Mouse (Mus musculus) cerebellum, adult (tissue): Measurements from ENCODE around the gene Fam20c.

Experiments used
- ATAC-seq: cut with Nextera tagmentation; 2 replicates; pipeline ENCODE4 v1.9.2; 2017; ENCODE audit warnings: mild to moderate bottlenecking, moderate library complexity, mixed read lengths; ENCODE audit not compliant: insufficient number of reproducible peaks, low FRiP score, low TSS enrichment

Fam20c gene

DNA sequence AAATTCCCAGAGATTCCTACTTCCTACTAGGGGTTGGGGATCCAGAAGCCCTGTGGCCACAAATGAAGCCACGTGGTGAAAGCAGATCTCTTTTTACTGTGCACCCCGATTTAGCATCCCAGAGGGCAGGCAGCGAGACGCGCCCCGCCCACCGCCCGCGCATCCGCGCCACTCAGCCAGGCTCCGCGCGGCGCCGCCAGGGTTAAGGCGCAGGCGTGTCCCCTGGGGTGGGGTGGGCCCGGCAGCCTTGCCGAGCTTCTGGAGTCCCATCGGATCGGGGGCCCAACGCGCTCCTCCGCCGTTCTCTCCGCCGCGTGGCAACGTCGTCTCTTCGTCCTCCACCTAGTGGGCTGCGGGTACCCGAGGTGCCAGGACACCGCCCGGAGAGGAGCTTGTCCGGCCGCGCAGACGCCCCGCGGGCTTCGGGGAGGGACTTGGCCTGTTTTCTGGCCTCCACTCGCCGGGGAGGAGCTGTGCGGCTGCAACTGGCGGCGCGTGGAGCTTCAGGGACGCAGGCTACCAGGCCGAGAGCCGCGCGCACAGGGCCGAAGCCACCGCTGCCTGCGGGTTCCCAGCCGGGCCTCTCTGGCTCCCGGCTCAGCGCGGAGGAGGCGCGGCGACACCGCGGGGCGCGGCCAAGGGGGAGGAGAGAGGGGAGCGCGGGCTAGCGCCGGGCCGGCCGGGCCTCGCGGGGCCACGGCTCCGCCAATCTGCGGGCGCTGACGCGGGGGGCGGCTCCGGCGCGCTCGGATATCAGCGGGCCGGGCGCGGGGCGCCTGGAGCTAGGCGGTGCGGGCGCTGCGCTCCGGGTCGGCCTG, at the start of gene Fam20c:
Fam20c (plus strand) TSS at position 212 of the 818 bp plus-strand sequence.
- ATAC-seq, result peak; percentile 49; the same call in 1 of the 2 replicates

DNA sequence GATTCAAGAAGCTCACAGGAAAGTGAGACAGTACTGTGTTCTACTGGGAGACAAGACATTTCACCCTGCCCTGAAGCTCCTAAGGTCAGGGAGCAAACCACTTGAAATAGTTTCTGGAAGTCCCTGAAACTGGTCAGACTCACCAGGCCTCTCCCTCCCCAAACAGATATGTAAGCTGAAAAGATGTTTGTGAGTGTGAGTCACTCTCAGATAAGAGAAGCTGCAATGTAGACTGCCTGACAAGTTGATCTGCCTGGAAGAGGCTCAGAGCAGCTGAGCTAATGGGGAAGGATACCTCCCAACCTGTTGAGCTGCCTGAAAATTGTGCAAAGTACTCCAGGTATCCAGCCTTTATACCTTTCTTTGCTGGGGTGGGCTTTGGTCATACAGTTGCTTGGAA, 46.9 kb upstream of the Fam20c start:
- no peak for ATAC-seq

DNA sequence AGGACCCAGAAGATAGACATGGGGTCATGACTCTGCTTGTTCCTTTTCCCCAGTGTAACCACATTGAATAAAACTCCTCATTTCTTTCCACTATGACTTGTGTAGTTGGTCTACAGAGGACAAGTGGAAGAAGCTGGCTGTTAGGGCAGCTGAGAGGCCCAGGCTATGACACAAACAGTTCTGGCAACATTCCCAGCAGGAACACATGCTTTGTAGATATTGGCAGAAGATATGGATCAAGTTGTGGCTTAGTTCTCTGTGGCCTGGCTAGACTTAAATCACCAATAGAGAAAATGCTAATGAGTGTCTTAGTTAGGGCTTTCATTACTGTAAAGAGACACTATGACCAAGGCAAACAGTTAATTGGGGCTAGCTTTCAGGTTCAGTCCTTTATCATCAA, 45.7 kb upstream of the Fam20c start:
- no peak for ATAC-seq

GRCm38 (mm10) chr5:138715561-138716095, 38.7 kb upstream of the Fam20c start:
- ATAC-seq, result no peak

DNA sequence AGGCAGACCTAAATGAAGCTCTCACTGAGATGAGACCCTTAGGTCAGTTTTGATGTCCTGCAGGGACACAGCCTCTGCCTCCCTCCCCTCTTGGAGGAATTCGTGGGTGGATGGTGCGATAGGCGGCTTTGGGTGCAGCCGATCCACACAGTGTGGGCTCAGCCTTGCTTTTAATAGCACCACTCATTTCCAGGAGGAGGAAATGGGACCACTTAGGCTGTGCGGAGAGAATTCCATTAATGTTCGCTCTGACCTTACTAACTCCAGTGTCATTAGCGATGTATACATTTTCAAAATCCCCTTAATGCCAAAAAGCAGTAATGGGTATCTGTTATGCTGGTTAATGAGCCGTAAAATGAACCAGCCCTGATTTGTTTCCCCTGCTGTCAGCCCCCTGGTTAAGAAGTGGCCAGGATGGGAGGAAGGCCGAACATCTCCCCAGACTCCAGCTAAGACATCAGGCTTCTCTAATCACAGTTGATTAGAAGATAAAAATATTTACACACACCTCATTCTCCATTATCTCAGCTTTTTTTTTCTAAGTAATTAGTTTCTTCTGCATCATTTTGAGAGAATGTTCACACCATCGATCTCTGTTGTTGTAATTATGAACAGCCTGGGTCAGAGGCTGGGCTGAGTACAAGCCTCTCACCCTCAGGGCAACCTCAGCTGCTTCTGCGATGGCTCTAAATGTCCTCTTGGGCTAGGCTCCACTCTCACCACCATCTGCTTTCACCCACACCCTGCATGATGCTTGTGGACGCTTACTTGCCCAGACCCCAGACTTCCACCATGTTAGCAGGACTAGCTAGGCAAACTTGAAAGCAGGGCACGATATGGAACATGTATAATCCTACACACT, 33.8 kb upstream of the Fam20c start:
- ATAC-seq, result no peak

GRCm38 (mm10) chr5:138724417-138724816, 29.9 kb upstream of the Fam20c start:
- ATAC-seq, result no peak

- ATAC-seq, result no peak
Measured at GRCm38 (mm10) chr5:138725151-138725550, 29.2 kb upstream of the Fam20c start.

GRCm38 (mm10) chr5:138730863-138731262, 23.5 kb upstream of the Fam20c start:
- ATAC-seq, result no peak

DNA sequence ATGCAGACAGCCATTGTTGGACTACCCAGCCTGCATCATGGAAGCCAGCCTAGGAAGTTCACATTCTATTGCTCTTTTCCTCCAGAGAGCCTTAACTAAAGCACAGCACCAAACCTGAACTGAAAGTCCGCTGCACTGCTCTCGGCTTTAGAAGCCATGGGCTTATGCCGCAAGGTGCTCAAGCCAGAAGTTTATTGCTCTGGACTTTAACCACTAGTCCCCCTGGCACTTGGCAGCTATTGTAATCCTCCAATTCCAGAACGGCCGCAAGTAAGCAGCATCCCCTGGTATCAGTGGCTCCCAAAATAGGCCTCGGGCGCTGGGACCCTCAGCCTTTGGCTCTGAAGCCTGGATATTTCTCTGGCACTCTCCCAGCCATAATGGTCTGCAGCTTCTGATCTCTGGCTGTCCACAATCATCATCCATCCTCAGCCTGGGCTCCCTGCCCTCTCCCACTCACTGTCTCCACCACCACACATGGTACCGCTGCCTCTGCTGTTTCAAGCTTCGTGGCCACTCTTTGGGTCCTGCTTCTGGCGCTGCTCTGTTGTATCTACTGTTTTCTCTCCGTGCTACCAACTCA, 20.9 kb upstream of the Fam20c start:
- ATAC-seq, result no peak

DNA sequence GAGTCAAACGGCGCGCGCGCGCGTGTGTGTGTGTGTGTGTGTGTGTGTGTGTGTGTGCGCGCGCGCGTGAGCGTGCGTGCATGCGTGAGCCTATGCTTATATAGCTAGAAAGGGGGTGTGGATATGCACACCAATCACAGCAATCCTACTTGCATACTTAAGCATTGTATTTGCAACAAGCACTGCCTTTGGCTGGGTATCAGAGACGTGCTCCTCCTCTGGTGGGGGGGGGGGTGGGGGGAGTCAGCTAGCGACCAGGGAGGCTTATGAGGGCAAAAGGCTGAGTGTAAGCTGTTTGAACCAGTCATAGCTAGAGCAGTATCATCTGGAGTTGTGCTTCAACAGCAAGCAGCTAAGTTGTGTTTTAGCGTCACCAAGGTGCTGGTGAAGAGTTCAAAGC, 20.3 kb upstream of the Fam20c start:
- no peak for ATAC-seq

DNA sequence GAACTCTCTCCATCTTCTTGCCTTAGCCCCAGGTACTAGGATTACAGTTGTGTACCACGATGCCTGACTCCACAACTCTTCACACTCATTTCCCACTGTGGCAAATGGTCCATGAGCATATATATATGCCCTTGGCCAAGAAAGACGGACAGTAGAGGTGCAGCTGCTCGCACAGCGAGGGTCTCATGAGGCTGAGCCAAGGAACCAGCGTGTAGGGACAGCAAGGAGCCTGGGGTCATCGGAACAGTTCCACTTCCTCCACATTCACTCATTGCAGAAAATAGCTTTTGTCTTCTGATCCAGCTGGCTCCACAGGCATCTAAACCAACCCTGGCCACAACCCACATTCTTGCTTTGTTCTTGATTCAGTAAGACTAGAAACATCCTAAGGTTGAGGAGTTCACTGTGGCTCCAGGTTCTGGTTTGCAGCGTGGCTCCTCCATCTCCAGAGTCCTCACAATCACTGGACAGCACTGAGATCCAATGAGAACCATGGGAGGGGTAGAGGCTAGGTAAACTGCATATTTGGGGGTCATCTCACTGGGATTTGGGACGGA, 19.0 kb upstream of the Fam20c start:
- ATAC-seq, result no peak

DNA sequence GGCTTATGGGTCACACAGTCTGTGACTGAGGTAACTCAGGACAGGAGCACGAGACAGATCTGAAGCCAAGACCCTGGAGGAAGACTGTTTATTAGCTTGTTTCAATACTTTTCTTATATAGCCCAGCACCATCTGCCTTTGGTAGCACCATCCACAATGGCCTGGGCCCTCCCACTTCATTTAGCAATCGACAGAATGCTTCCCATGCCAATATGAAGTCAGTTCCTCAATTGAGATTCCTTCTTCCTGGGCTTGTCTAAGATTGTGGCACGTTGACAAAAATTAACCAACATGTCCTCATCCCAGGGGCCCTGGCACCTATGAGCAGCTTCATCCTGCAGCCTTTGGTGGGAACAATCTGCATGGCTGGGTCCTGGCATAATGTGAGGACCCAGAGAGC, 14.2 kb upstream of the Fam20c start:
- ATAC-seq, result no peak

DNA sequence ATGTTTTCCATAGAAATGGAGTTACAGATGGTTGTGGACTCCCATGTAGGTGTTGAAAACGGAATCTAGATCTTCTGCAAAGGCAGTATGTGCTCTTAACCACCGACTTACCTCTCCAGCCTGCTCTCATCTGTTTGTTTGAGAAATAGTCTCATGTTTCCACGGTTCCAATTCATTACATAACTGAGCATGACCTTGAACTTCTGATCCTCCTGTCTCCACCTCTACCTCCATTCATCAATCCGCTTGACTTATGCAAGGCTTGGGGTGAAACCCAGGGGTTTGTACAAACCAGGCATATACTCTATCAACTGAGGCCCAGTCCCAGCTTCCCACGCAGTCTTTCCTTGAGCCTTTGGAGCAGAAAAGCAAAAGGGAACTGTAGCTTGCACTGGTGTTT, 12.8 kb upstream of the Fam20c start:
- ATAC-seq, result no peak

DNA sequence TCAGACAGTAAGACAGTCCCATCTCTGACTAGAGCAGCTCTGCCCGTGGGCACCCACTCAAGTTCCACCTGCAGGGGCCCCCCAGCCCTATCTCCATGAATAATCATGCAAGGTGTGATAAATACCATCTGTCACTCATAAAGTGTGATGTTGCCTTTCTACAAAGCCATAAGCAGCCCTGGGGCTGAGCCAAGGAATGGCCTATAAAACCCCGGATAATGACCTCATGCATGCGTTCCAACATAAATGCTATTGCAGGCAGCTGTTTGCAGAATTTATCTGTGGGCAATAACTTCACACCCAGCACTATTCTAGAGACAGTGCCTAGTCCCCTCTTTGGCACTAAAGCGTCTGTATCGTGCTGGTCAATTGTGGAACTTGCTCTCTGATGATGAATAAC, 12.0 kb upstream of the Fam20c start:
- ATAC-seq, result no peak

GRCm38 (mm10) chr5:138743631-138744030, 10.7 kb upstream of the Fam20c start:
- ATAC-seq, result no peak

DNA sequence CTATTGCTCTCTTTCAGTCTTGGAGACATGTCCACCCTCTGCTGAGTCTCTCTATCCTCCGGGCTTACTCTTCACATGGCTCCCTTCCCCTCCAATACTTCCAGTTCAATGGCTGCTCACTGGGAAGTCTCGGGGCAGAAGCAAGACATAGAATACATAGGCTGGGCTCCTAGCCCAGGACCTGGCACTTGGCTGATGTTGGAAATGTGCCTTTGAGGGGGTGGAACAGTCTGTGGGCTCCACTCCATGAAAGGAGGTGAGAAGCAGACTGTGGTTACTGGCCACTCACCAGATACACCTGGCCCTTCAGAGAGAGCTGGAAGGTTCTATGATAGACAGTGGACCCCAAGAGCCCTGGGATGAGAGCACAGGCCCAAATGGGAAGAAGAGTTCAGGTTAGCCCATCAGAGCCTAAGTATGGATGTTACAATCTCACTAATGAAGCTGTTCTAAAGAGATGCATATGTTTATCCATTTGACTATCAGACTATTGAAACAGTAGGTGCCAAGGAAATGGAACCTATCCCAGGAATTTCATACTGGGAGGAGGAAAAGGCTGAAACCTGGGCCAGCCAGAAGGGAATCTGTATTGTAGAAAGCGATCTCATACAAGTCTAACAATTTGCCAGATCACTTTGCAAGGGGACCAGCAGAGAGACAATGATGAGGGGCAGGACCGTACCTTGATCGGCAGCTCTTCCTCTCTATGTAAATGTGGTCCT, 8.8 kb upstream of the Fam20c start:
- peak; percentile 81 for ATAC-seq

DNA sequence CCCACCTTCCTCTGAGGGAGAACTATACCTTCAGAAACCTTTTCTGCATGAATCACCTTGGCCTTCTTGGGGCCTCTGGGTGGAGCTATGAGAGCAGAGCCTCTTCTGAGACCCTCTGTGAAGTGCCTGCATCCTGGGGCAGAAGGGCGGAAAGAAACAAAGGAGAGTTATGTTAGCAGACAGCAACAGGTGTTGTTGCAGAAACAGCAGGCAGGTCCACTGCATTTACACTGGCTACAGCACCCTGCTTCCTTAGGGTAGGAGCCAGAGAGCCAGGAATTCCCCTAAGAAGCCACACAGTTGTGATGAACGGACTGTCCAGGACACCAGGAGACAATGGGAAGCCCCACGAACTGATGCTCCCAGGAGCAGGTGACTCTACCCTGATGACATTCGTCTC, 1.0 kb upstream of the Fam20c start:
- no peak for ATAC-seq

- no peak for ATAC-seq
Measured at GRCm38 (mm10) chr5:138753946-138754302, 390 bp upstream of the Fam20c start.

DNA sequence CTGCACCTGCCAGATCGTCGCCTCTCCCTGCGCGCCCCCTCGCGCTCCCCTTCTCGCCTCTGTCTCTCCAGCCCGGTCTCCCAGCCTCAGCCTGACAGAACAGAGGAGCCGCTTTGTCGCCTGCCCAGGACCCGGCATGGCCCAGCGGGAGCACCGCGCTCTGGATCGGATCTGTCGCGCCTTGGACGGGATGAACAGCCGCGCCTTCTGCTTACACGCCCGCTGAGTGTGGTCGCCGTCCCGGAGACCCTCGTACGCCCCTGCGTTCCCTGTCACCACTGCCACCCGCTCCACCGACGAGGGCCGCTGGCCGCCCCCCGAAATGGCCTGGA, 773 bp downstream of the Fam20c start:
- ATAC-seq, result 0 out of 2 replicates have a peak, but pooled peaks have one; percentile 5
